Mouse (Mus musculus) kidney, adult 2 months (tissue): Measurements from ENCODE around the gene Vwa8.

ENCODE experiments used
- CTCF ChIP-seq: fragments of 200-500 bp; conservative IDR thresholded peaks from 2 replicates; pipeline ENCODE4 v1.5.1; 2011; ENCODE audit warnings: low read depth, mild to moderate bottlenecking, control low read depth, low read length, moderate library complexity, mixed read lengths; ENCODE audit not compliant: insufficient read depth, insufficient read length
- POLR2A ChIP-seq: fragments of 200-500 bp; IDR thresholded peaks from one replicate; pipeline ENCODE4 v1.6.1; 2011; ENCODE audit warnings: low read depth, low read length, control low read depth

DNA sequence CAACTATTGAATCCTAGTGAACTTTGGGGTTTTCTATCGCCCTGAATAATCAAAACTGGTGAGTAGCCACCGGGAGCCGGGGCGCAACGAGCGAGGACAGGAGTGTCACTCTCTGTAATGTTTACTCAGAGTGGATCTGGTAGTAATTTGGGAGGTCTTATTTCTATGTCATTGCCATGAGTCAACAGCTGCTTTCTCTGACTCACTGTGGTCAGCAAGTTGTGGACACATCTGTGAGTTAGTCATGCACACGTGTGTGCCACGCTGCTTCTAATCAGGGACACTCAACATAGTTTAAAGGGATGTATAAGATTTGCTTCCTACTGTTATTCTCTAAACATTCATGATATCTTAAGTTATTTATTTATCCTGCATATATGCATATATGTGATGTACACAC is 332.9 kb downstream of the Vwa8 start:
- TF ChIP-seq CTCF (no peak), POLR2A (no peak)
